Mouse (Mus musculus) heart, adult 9 months (tissue): Measurements from ENCODE around the gene Adamts7.

Experiments used
- DNase-seq, 2 experiments: peaks; one replicate each; pipeline ENCODE4 v3.0.0; 2022; ENCODE audit warnings: low spot score in 2 of 2

The Adamts7 gene

GRCm38 (mm10) chr9:90233906-90234419 lies 71.1 kb downstream of the Adamts7 start:
- DNase-seq, result no peak

GRCm38 (mm10) chr9:90234786-90235185 lies 71.9 kb downstream of the Adamts7 start:
- no peak for DNase-seq

- DNase-seq, result no peak
These were observed 72.5 kb downstream of the Adamts7 start for GRCm38 (mm10) chr9:90235258-90235882.

GRCm38 (mm10) chr9:90236817-90237216 lies 73.9 kb downstream of the Adamts7 start:
- no peak for DNase-seq

GRCm38 (mm10) chr9:90237232-90238062 lies 74.6 kb downstream of the Adamts7 start:
- peak in 1 of 2 experiments; percentile 51 for DNase-seq

GRCm38 (mm10) chr9:90240560-90240959 lies 77.7 kb downstream of the Adamts7 start:
- no peak for DNase-seq

- DNase-seq, result no peak
These were observed 78.2 kb downstream of the Adamts7 start for GRCm38 (mm10) chr9:90241041-90241440.

- no peak for DNase-seq
These were observed 78.7 kb downstream of the Adamts7 start for GRCm38 (mm10) chr9:90241618-90242017.

- no peak for DNase-seq
These were observed 79.4 kb downstream of the Adamts7 start for GRCm38 (mm10) chr9:90242291-90242690.

- DNase-seq, result no peak
These were observed 80.0 kb downstream of the Adamts7 start for GRCm38 (mm10) chr9:90242855-90243254.

GRCm38 (mm10) chr9:90244301-90245151 lies 81.7 kb downstream of the Adamts7 start:
- no peak for DNase-seq

GRCm38 (mm10) chr9:90245206-90245605 lies 82.3 kb downstream of the Adamts7 start:
- no peak for DNase-seq

- no peak for DNase-seq
These were observed 82.9 kb downstream of the Adamts7 start for GRCm38 (mm10) chr9:90245781-90246180.

- DNase-seq, result no peak
These were observed 84.4 kb downstream of the Adamts7 start for GRCm38 (mm10) chr9:90247316-90247715.

- no peak for DNase-seq
These were observed 85.5 kb downstream of the Adamts7 start for GRCm38 (mm10) chr9:90248326-90248725.

- DNase-seq, result no peak
These were observed 86.2 kb downstream of the Adamts7 start for GRCm38 (mm10) chr9:90249036-90249435.

GRCm38 (mm10) chr9:90250141-90250775 lies 87.4 kb downstream of the Adamts7 start:
- DNase-seq, result no peak

GRCm38 (mm10) chr9:90250964-90251750 lies 88.3 kb downstream of the Adamts7 start:
- no peak for DNase-seq

GRCm38 (mm10) chr9:90253181-90253580 lies 90.3 kb downstream of the Adamts7 start:
- DNase-seq, result no peak

- DNase-seq, result no peak
These were observed 93.1 kb downstream of the Adamts7 start for GRCm38 (mm10) chr9:90255844-90256405.
